8 mouse cellular contexts compared by ENCODE assay signal in the genomic region with DNA sequence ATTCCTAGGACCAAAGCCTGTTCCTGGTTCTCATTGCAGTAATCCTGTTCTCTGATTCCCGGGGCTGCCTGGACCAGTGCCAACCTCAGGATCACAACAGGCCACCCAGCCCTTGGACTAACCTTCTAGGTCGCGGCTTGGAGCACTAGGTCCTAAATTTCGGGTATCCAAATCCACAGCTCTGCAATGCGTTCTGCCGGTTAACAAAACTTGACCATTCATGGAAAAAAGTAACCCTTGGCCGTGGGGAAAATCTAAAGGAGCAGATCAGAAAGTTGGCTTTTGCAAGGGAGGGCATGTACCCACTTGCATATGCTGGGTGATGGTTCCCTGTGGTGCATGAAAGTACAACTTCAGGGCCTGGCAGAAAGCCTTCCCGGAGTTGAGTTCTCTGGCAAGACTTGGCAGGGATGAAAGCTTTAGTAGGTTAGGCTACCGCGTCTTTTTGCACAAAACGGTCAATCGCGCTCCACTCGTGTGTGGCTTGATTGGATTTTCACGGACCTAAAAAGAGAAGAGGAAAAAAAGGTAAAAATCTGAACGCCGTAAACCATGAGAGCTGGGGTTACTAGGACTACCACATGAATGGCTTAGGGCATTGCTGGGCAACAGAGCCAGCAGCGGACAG. TPM values are rescaled to one million over a fixed set of nuclear protein-coding genes. Genes with fewer than 3 reads are reported as not detected.
DNase-seq lines count a peak whose midpoint lies in the region; ATAC-seq and TF ChIP-seq lines count a peak whose summit lies in the region.

No protein-coding gene starts in this region.

- peak overlapping the region; percentile 87 for H3K9ac ChIP-seq in embryonic facial prominence, embryonic 14.5 days (ENCODE audit: low read depth, low read length)
- H3K9ac ChIP-seq in kidney, embryonic 16.5 days (replicated peaks; ENCODE audit: low read length), result peak overlapping the region; percentile 92
- peak overlapping the region; percentile 85 for H3K9ac ChIP-seq in liver, embryonic 14.5 days (replicated peaks)
- H3K9ac ChIP-seq in neural tube, embryonic 12.5 days, result peak overlapping the region; percentile 72

- peak overlapping the region; percentile 99 for H3K4me2 ChIP-seq in embryonic facial prominence, embryonic 14.5 days (ENCODE audit: low read depth, low read length)
- peak overlapping the region; percentile 99 for H3K4me2 ChIP-seq in kidney, embryonic 16.5 days (replicated peaks; ENCODE audit: low read depth, low read length)
- peak overlapping the region; percentile 95 for H3K4me2 ChIP-seq in liver, embryonic 14.5 days (ENCODE audit: low read depth)
- H3K4me2 ChIP-seq in neural tube, embryonic 12.5 days (replicated peaks), result peak overlapping the region; percentile 96

- TF ChIP-seq EP300 in liver, embryonic 14.5 days (IDR thresholded peaks at IDR 0.05; ENCODE audit: low read depth), result no peak

- no peaks in the 10 kb centered on the region; the same call in 1 of the 2 replicates for H3K36me3 ChIP-seq in embryonic facial prominence, embryonic 14.5 days (ENCODE audit: control insufficient read depth, insufficient read depth, low read length)
- peaks cover 7% of the 10 kb centered on the region; the same call in 1 of the 2 replicates for H3K36me3 ChIP-seq in heart, embryonic 10.5 days
- peaks cover 5% of the 10 kb centered on the region; the same call in 1 of the 2 replicates for H3K36me3 ChIP-seq in kidney, embryonic 16.5 days (ENCODE audit: insufficient read depth, low read length)
- H3K36me3 ChIP-seq in liver, embryonic 14.5 days (replicated peaks; ENCODE audit: control insufficient read depth, insufficient read depth, low read depth), result no peaks in the 10 kb centered on the region; the same call in 1 of the 2 replicates
- no peaks in the 10 kb centered on the region for H3K36me3 ChIP-seq in neural tube, embryonic 12.5 days

- ATAC-seq in embryonic facial prominence, embryonic 14.5 days (ENCODE audit: low read depth), result peak; percentile 42
- no peak; the same call in 1 of the 2 replicates for ATAC-seq in kidney, embryonic 16.5 days (ENCODE audit: low FRiP score, low TSS enrichment)
- ATAC-seq in liver, embryonic 14.5 days (ENCODE audit: insufficient read depth), result no peak
- ATAC-seq in neural tube, embryonic 12.5 days (ENCODE audit: low FRiP score, low read depth), result peak; percentile 46; the same call in 1 of the 2 replicates

- DNase-seq in CD4-positive helper T cell, adult 2 months (ENCODE audit: low read depth, low spot score), result peak; percentile 5
- DNase-seq in adipocyte (ENCODE audit: low spot score), result peak; percentile 77
- DNase-seq in embryonic facial prominence, embryonic 14.5 days (ENCODE audit: low spot score), result peak; percentile 73
- DNase-seq in heart, embryonic 10.5 days (ENCODE audit: low spot score), result peak; percentile 80
- DNase-seq in liver, embryonic 14.5 days (ENCODE audit: low read depth in 3 of 3, low spot score in 3 of 3), result no peak
- no peak for DNase-seq in spleen, adult 12 weeks (ENCODE audit: low spot score)

- no peaks in the 10 kb centered on the region for H3K27me3 ChIP-seq in embryonic facial prominence, embryonic 14.5 days (replicated peaks; ENCODE audit: control insufficient read depth, insufficient read depth, low read length)
- no peaks in the 10 kb centered on the region for H3K27me3 ChIP-seq in heart, embryonic 10.5 days (ENCODE audit: insufficient read depth, poor library complexity, severe bottlenecking)
- H3K27me3 ChIP-seq in kidney, embryonic 16.5 days (ENCODE audit: insufficient read depth, low read length), result no peaks in the 10 kb centered on the region
- no peaks in the 10 kb centered on the region for H3K27me3 ChIP-seq in liver, embryonic 14.5 days (ENCODE audit: control insufficient read depth, insufficient read depth, low read length)
- H3K27me3 ChIP-seq in neural tube, embryonic 12.5 days (replicated peaks), result no peaks in the 10 kb centered on the region

- TF ChIP-seq CTCF in liver, embryonic 14.5 days (IDR thresholded peaks at IDR 0.05; ENCODE audit: low read depth), result no peak

- H3K4me1 ChIP-seq in embryonic facial prominence, embryonic 14.5 days (ENCODE audit: control insufficient read depth, insufficient read depth, low read length), result peaks cover 19% of the 10 kb centered on the region
- H3K4me1 ChIP-seq in heart, embryonic 10.5 days, result peaks cover 30% of the 10 kb centered on the region
- H3K4me1 ChIP-seq in kidney, embryonic 16.5 days (ENCODE audit: insufficient read depth, low read length), result peaks cover 25% of the 10 kb centered on the region
- peaks cover 0 to 4% of the 10 kb centered on the region in 2 experiments; a peak in 2 of 4 replicates for H3K4me1 ChIP-seq in liver, embryonic 14.5 days (replicated peaks; ENCODE audit: control insufficient read depth in 2 of 2, insufficient read depth in 2 of 2, low read length in 1 of 2)
- peaks cover 20% of the 10 kb centered on the region for H3K4me1 ChIP-seq in neural tube, embryonic 12.5 days

- H3K9me3 ChIP-seq in embryonic facial prominence, embryonic 14.5 days (ENCODE audit: control insufficient read depth, low read length), result no peaks in the 10 kb centered on the region
- H3K9me3 ChIP-seq in heart, embryonic 10.5 days, result no peaks in the 10 kb centered on the region
- H3K9me3 ChIP-seq in kidney, embryonic 16.5 days (ENCODE audit: low read length), result no peaks in the 10 kb centered on the region
- no peaks in the 10 kb centered on the region for H3K9me3 ChIP-seq in liver, embryonic 14.5 days (ENCODE audit: control insufficient read depth, low read length)
- no peaks in the 10 kb centered on the region for H3K9me3 ChIP-seq in neural tube, embryonic 12.5 days

- H3K4me3 ChIP-seq in embryonic facial prominence, embryonic 14.5 days (ENCODE audit: low read depth, low read length), result peak overlapping the region; percentile 76
- peak overlapping the region; percentile 81 for H3K4me3 ChIP-seq in heart, embryonic 10.5 days
- peak overlapping the region; percentile 81 for H3K4me3 ChIP-seq in kidney, embryonic 16.5 days (ENCODE audit: low read length)
- peak overlapping the region; percentile 51 to 71 for H3K4me3 ChIP-seq in liver, embryonic 14.5 days (ENCODE audit: insufficient read depth in 1 of 2, low read depth in 2 of 2, low read length in 2 of 2)
- peak overlapping the region; percentile 64 for H3K4me3 ChIP-seq in neural tube, embryonic 12.5 days

- peak overlapping the region; percentile 87 for H3K27ac ChIP-seq in embryonic facial prominence, embryonic 14.5 days (replicated peaks; ENCODE audit: low read depth, low read length)
- H3K27ac ChIP-seq in heart, embryonic 10.5 days, result peak overlapping the region; percentile 93
- peak overlapping the region; percentile 83 for H3K27ac ChIP-seq in kidney, embryonic 16.5 days (ENCODE audit: low read length)
- H3K27ac ChIP-seq in liver, embryonic 14.5 days, result no peak overlapping the region
- no peak overlapping the region for H3K27ac ChIP-seq in neural tube, embryonic 12.5 days

- WGBS in embryonic facial prominence, embryonic 14.5 days, result 6% methylated on average over 18 of the region's 18 CpGs
- 22% methylated on average over 18 of the region's 18 CpGs for WGBS in heart, embryonic 10.5 days
- 9% methylated on average over 18 of the region's 18 CpGs for WGBS in kidney, embryonic 16.5 days
- 31% methylated on average over 18 of the region's 18 CpGs for WGBS in liver, embryonic 14.5 days (ENCODE audit: insufficient replicate concordance)
- 20% methylated on average over 18 of the region's 18 CpGs for WGBS in neural tube, embryonic 12.5 days

RNA-seq across cellular contexts. Expression of gene Eogt, which starts 1.1 kb away (rescaled TPM):
- polyA plus RNA-seq in embryonic facial prominence, embryonic 14.5 days (2014; fragmentation: Nextera tagmentation; extraction: Ambion mirVana), result 7.9 and 10.1 TPM in 2 replicates
- polyA plus RNA-seq in heart, embryonic 10.5 days (2016; fragmentation: Nextera tagmentation; extraction: Ambion mirVana), result 11.2 and 14.9 TPM in 2 replicates
- 22.9 and 24.5 TPM in 2 replicates for polyA plus RNA-seq in kidney, embryonic 16.5 days (2015; fragmentation: Nextera tagmentation; extraction: Ambion mirVana)
- polyA plus RNA-seq in liver, embryonic 14.5 days (2012; rRNA removed), result 1.5 and 1.9 TPM in 2 replicates
- 1.3 and 1.4 TPM in 2 replicates for polyA plus RNA-seq in liver, embryonic 14.5 days (2014; fragmentation: Nextera tagmentation; extraction: Ambion mirVana)
- 9.3 and 11.4 TPM in 2 replicates for polyA plus RNA-seq in neural tube, embryonic 12.5 days (2016; fragmentation: Nextera tagmentation; extraction: Ambion mirVana)

RNA-seq across cellular contexts. Expression of gene Tmf1, which starts 31.1 kb away (rescaled TPM):
- 36.4 and 37.7 TPM in 2 replicates for polyA plus RNA-seq in embryonic facial prominence, embryonic 14.5 days (2014; fragmentation: Nextera tagmentation; extraction: Ambion mirVana)
- polyA plus RNA-seq in heart, embryonic 10.5 days (2016; fragmentation: Nextera tagmentation; extraction: Ambion mirVana), result 23.8 and 24.0 TPM in 2 replicates
- 28.1 and 28.7 TPM in 2 replicates for polyA plus RNA-seq in kidney, embryonic 16.5 days (2015; fragmentation: Nextera tagmentation; extraction: Ambion mirVana)
- polyA plus RNA-seq in liver, embryonic 14.5 days (2012; rRNA removed), result 0.64 and 1.4 TPM in 2 replicates
- polyA plus RNA-seq in liver, embryonic 14.5 days (2014; fragmentation: Nextera tagmentation; extraction: Ambion mirVana), result 12.3 and 13.3 TPM in 2 replicates
- 34.6 and 40.2 TPM in 2 replicates for polyA plus RNA-seq in neural tube, embryonic 12.5 days (2016; fragmentation: Nextera tagmentation; extraction: Ambion mirVana)

RNA-seq across cellular contexts. Expression of gene Uba3, which starts 57.6 kb away (rescaled TPM):
- 77.7 and 88.3 TPM in 2 replicates for polyA plus RNA-seq in embryonic facial prominence, embryonic 14.5 days (2014; fragmentation: Nextera tagmentation; extraction: Ambion mirVana)
- 88.8 and 90.6 TPM in 2 replicates for polyA plus RNA-seq in heart, embryonic 10.5 days (2016; fragmentation: Nextera tagmentation; extraction: Ambion mirVana)
- polyA plus RNA-seq in kidney, embryonic 16.5 days (2015; fragmentation: Nextera tagmentation; extraction: Ambion mirVana), result 72.6 and 76.3 TPM in 2 replicates
- polyA plus RNA-seq in liver, embryonic 14.5 days (2012; rRNA removed), result 15.2 and 22.3 TPM in 2 replicates
- 24.9 and 25.5 TPM in 2 replicates for polyA plus RNA-seq in liver, embryonic 14.5 days (2014; fragmentation: Nextera tagmentation; extraction: Ambion mirVana)
- 93.0 and 96.5 TPM in 2 replicates for polyA plus RNA-seq in neural tube, embryonic 12.5 days (2016; fragmentation: Nextera tagmentation; extraction: Ambion mirVana)

Comparison
In these comparisons a context has a peak if more than half of its experiments do, and no peak if none do; other contexts are left out.
1. DNase-seq: peak in CD4-positive helper T cell, adult 2 months (single experiment), adipocyte (single experiment), embryonic facial prominence, embryonic 14.5 days (single experiment) and heart, embryonic 10.5 days (single experiment); none in liver, embryonic 14.5 days (0 of 3) and spleen, adult 12 weeks (single experiment).
2. ATAC-seq: peak in embryonic facial prominence, embryonic 14.5 days (single experiment) and neural tube, embryonic 12.5 days (single experiment); none in kidney, embryonic 16.5 days (single experiment) and liver, embryonic 14.5 days (single experiment).
3. H3K27ac ChIP-seq: peak in embryonic facial prominence, embryonic 14.5 days (single experiment), heart, embryonic 10.5 days (single experiment) and kidney, embryonic 16.5 days (single experiment); none in liver, embryonic 14.5 days (single experiment) and neural tube, embryonic 12.5 days (single experiment).
4. Peak in every context shown above with its lines, with median percentiles within 50 percentile points of each other: H3K4me2 ChIP-seq, H3K4me3 ChIP-seq and H3K9ac ChIP-seq.